Mouse (Mus musculus): ENCODE data around the gene Rassf1. TPM values are rescaled to one million over a fixed set of nuclear protein-coding genes. Genes with fewer than 3 reads are reported as not detected.

Rassf1 gene
- polyA plus RNA-seq, 1 experiment = 50.8 TPM

DNA sequence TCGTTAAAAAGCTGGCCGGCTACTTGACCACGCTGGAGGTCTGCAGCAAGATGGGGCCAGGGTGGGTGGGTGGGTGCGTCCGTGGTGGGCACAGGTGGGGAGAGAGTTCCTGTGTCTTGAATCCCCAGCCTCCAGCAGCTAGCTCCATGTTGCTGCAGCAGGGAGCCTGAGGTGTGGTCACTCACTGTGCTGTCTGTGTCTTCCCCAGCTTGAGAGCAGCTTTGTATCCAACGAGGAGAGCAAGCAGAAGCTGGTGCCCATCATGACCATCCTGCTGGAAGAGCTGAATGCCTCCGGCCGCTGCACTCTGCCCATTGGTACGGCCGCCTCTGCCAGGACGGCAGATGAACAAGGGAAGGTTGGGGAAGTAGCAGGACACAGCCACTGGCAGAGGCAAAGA lies 8.1 kb upstream of the Rassf1 start:
- WGBS = 96% methylated on average over 11 of the region's 11 CpGs
- Histone ChIP-seq H3K4me3 (ENCODE audit: control insufficient read depth, insufficient read depth, low read length) (no peak overlapping the region), H3K27me3 (ENCODE audit: control insufficient read depth, insufficient read depth, low read length) (no peaks in the 10 kb centered on the region), H3K4me1 (replicated peaks; ENCODE audit: control insufficient read depth, insufficient read depth, low read length) (peaks cover 34% of the 10 kb centered on the region), H3K36me3 (ENCODE audit: control insufficient read depth, insufficient read depth, low read length) (peaks cover 10% of the 10 kb centered on the region), H3K27ac (ENCODE audit: control insufficient read depth, insufficient read depth, low read length) (no peak overlapping the region)
- TF ChIP-seq CTCF (IDR thresholded peaks at IDR 0.05; ENCODE audit: borderline replicate concordance, control insufficient read depth, extremely low read depth, insufficient read depth, low read length, poor library complexity) = no peak
- TF ChIP-seq POLR2A (IDR thresholded peaks at IDR 0.05; ENCODE audit: control insufficient read depth, extremely low read depth, insufficient read depth, low read length, poor library complexity) = no peak
- no peak for DNase-seq

DNA sequence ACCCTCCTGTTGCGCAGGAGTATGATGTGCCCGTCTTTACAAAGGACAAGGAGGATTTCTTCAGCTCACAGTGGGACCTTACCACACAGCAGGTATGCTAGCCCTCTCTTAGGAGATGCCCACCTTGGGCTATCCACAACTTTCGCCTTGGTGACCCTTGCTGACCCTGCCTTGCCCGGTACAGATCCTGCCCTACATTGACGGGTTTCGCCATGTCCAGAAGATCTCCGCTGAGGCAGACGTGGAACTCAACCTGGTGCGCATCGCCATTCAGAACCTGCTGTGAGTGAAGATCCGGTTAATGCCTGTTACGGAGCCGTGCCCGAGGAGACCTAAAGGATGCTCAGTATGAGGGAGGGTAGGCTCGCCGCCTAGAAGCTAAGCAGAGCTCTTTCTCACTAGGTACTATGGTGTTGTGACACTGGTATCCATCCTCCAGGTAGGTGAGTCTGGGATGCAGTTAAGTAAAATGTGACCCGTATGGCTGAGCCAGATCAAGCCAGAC lies 7.1 kb upstream of the Rassf1 start:
- H3K36me3 ChIP-seq (ENCODE audit: control insufficient read depth, insufficient read depth, low read length) = peaks cover 2% of the 10 kb centered on the region; the same call in 1 of the 2 replicates
- no peak for DNase-seq
- 97% methylated on average over 17 of the region's 17 CpGs for WGBS
- no peak overlapping the region for H3K27ac ChIP-seq (ENCODE audit: control insufficient read depth, insufficient read depth, low read length)
- H3K4me3 ChIP-seq (ENCODE audit: control insufficient read depth, insufficient read depth, low read length) = no peak overlapping the region
- no peaks in the 10 kb centered on the region for H3K27me3 ChIP-seq (ENCODE audit: control insufficient read depth, insufficient read depth, low read length)
- no peak for TF ChIP-seq POLR2A (IDR thresholded peaks at IDR 0.05; ENCODE audit: control insufficient read depth, extremely low read depth, insufficient read depth, low read length, poor library complexity)
- no peak for TF ChIP-seq CTCF (IDR thresholded peaks at IDR 0.05; ENCODE audit: borderline replicate concordance, control insufficient read depth, extremely low read depth, insufficient read depth, low read length, poor library complexity)
- peaks cover 34% of the 10 kb centered on the region for H3K4me1 ChIP-seq (replicated peaks; ENCODE audit: control insufficient read depth, insufficient read depth, low read length)

DNA sequence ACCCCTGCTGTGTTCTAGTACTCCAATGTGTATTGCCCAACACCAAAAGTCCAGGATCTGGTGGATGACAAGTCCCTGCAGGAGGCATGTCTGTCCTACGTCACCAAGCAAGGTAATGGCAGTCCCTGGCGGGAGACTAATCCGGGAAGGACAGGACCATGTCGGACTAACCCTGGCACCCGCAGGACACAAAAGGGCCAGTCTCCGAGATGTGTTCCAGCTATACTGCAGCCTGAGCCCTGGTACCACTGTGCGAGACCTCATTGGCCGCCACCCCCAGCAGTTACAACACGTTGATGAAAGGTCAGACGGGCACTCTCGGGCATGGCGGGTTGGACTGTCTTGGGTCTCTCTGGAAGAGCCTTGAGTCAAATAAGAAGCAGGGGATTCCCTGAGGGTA lies 6.6 kb upstream of the Rassf1 start:
- WGBS = 97% methylated on average over 12 of the region's 12 CpGs
- no peak for DNase-seq
- no peak for TF ChIP-seq POLR2A (IDR thresholded peaks at IDR 0.05; ENCODE audit: control insufficient read depth, extremely low read depth, insufficient read depth, low read length, poor library complexity)
- TF ChIP-seq CTCF (IDR thresholded peaks at IDR 0.05; ENCODE audit: borderline replicate concordance, control insufficient read depth, extremely low read depth, insufficient read depth, low read length, poor library complexity) = no peak

DNA sequence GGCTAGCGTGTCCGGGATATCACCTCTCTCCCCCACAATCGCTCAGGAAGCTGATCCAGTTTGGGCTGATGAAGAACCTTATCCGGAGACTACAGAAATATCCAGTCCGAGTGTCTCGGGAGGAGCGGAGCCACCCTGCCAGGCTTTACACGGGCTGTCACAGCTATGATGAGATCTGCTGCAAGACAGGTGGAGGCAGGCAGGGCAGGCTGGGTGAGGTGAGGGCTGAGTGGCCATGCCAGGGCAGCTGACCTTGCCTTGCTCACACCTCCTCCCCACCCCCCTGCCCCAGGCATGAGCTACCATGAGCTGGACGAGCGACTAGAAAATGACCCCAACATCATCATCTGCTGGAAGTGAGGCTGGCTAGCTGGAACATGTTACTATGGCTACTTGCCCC lies 6.2 kb upstream of the Rassf1 start:
- Histone ChIP-seq H3K27me3 (ENCODE audit: control insufficient read depth, insufficient read depth, low read length) (no peaks in the 10 kb centered on the region), H3K36me3 (ENCODE audit: control insufficient read depth, insufficient read depth, low read length) (no peaks in the 10 kb centered on the region), H3K4me1 (replicated peaks; ENCODE audit: control insufficient read depth, insufficient read depth, low read length) (peaks cover 35% of the 10 kb centered on the region), H3K27ac (ENCODE audit: control insufficient read depth, insufficient read depth, low read length) (no peak overlapping the region), H3K4me3 (ENCODE audit: control insufficient read depth, insufficient read depth, low read length) (no peak overlapping the region)
- WGBS = 89% methylated on average over 10 of the region's 10 CpGs
- TF ChIP-seq POLR2A (IDR thresholded peaks at IDR 0.05; ENCODE audit: control insufficient read depth, extremely low read depth, insufficient read depth, low read length, poor library complexity) = no peak
- TF ChIP-seq CTCF (IDR thresholded peaks at IDR 0.05; ENCODE audit: borderline replicate concordance, control insufficient read depth, extremely low read depth, insufficient read depth, low read length, poor library complexity) = no peak
- no peak for DNase-seq

More for the DNA sequence above, 6.6 kb upstream of the Rassf1 start:
- no peak overlapping the region for H3K4me3 ChIP-seq (ENCODE audit: control insufficient read depth, insufficient read depth, low read length)
- H3K4me1 ChIP-seq (replicated peaks; ENCODE audit: control insufficient read depth, insufficient read depth, low read length) = peaks cover 34% of the 10 kb centered on the region
- no peaks in the 10 kb centered on the region for H3K36me3 ChIP-seq (ENCODE audit: control insufficient read depth, insufficient read depth, low read length)
- no peaks in the 10 kb centered on the region for H3K27me3 ChIP-seq (ENCODE audit: control insufficient read depth, insufficient read depth, low read length)
- no peak overlapping the region for H3K27ac ChIP-seq (ENCODE audit: control insufficient read depth, insufficient read depth, low read length)

GRCm38 (mm10) chr9:107545602-107546001 lies 5.8 kb upstream of the Rassf1 start:
- Histone ChIP-seq H3K36me3 (ENCODE audit: control insufficient read depth, insufficient read depth, low read length) (no peaks in the 10 kb centered on the region), H3K4me1 (replicated peaks; ENCODE audit: control insufficient read depth, insufficient read depth, low read length) (peaks cover 39% of the 10 kb centered on the region), H3K4me3 (ENCODE audit: control insufficient read depth, insufficient read depth, low read length) (no peak overlapping the region), H3K27me3 (ENCODE audit: control insufficient read depth, insufficient read depth, low read length) (no peaks in the 10 kb centered on the region), H3K27ac (ENCODE audit: control insufficient read depth, insufficient read depth, low read length) (no peak overlapping the region)
- DNase-seq = peak; percentile 73
- TF ChIP-seq CTCF (IDR thresholded peaks at IDR 0.05; ENCODE audit: borderline replicate concordance, control insufficient read depth, extremely low read depth, insufficient read depth, low read length, poor library complexity) = 0 out of 2 replicates have a peak, but pooled peaks have one; percentile 20
- TF ChIP-seq POLR2A (IDR thresholded peaks at IDR 0.05; ENCODE audit: control insufficient read depth, extremely low read depth, insufficient read depth, low read length, poor library complexity) = no peak
- WGBS = 26% methylated on average over 3 of the region's 3 CpGs

- peaks cover 47% of the 10 kb centered on the region for H3K4me1 ChIP-seq (replicated peaks; ENCODE audit: control insufficient read depth, insufficient read depth, low read length)
- peak; percentile 88 for DNase-seq
- H3K36me3 ChIP-seq (ENCODE audit: control insufficient read depth, insufficient read depth, low read length) = no peaks in the 10 kb centered on the region
- 2% methylated on average over 20 of the region's 20 CpGs for WGBS
- H3K27ac ChIP-seq (ENCODE audit: control insufficient read depth, insufficient read depth, low read length) = peak within 1 kb of the TSS; percentile 82
- H3K4me3 ChIP-seq (ENCODE audit: control insufficient read depth, insufficient read depth, low read length) = 0 out of 2 replicates have a peak within 1 kb of the TSS, but pooled peaks have one; percentile 3
- H3K27me3 ChIP-seq (ENCODE audit: control insufficient read depth, insufficient read depth, low read length) = no peaks in the 10 kb centered on the region
- TF ChIP-seq CTCF (IDR thresholded peaks at IDR 0.05; ENCODE audit: borderline replicate concordance, control insufficient read depth, extremely low read depth, insufficient read depth, low read length, poor library complexity) = 0 out of 2 replicates have a peak, but pooled peaks have one; percentile 51
- 0 out of 2 replicates have a peak, but pooled peaks have one; percentile 30 for TF ChIP-seq POLR2A (IDR thresholded peaks at IDR 0.05; ENCODE audit: control insufficient read depth, extremely low read depth, insufficient read depth, low read length, poor library complexity)
Observed at GRCm38 (mm10) chr9:107547026-107547425, 4.3 kb upstream of the Rassf1 start, which contains the start of gene Zmynd10. TSS of gene Zmynd10 (plus strand) at chr9:107547298.

All from thymus, adult 2 months (tissue).